In genomic region chr10:93742097-93742446, GRCm38 (mm10) we compare ENCODE assay signal across 10 mouse cellular contexts.
"Had no signal": no experiment of that assay in that cellular context is flagged by ENCODE, and none has a peak within 500 bp of the region (broad histone marks: within the 10 kb centered on the region; RNA-seq: fewer than 3 reads in every experiment).

No protein-coding gene starts in this region.

- H3K4me3 ChIP-seq: limb, embryonic 12.5 days; neural tube, embryonic 12.5 days; stomach, embryonic 15.5 days had no signal

- ATAC-seq: lung, postnatal 0 days had no signal

- DNase-seq: lung, adult 2 months; right cerebral cortex, postnatal 14 days; thymus, adult 2 months; thymus, postnatal 25 days had no signal

- H3K9me3 ChIP-seq: limb, embryonic 12.5 days; neural tube, embryonic 12.5 days; stomach, embryonic 15.5 days had no signal

- H3K36me3 ChIP-seq: limb, embryonic 12.5 days; neural tube, embryonic 12.5 days; stomach, embryonic 15.5 days had no signal

- H3K9ac ChIP-seq: limb, embryonic 12.5 days; liver, embryonic 14.5 days; neural tube, embryonic 12.5 days; stomach, embryonic 15.5 days had no signal

- H3K27ac ChIP-seq: kidney, postnatal 0 days; limb, embryonic 12.5 days; liver, embryonic 14.5 days; neural tube, embryonic 12.5 days; stomach, embryonic 15.5 days had no signal

- H3K4me1 ChIP-seq: neural tube, embryonic 12.5 days; stomach, embryonic 15.5 days had no signal

- H3K4me2 ChIP-seq: limb, embryonic 12.5 days; neural tube, embryonic 12.5 days; stomach, embryonic 15.5 days had no signal

- H3K27me3 ChIP-seq: limb, embryonic 12.5 days; neural tube, embryonic 12.5 days; stomach, embryonic 15.5 days had no signal
